Mouse (Mus musculus): ENCODE results near the gene Cox10.

Gene Cox10

GRCm38 (mm10) chr11:64000200-64000794 is 79.0 kb downstream of the Cox10 start:
- DNase-seq (ENCODE audit: low read depth in 2 of 2, low spot score in 2 of 2), result no peak

- DNase-seq (ENCODE audit: low read depth in 2 of 2, low spot score in 2 of 2), result no peak
These were observed 79.8 kb downstream of the Cox10 start for GRCm38 (mm10) chr11:63999431-63999830.

GRCm38 (mm10) chr11:63991958-63992357 is 87.3 kb downstream of the Cox10 start:
- peak; percentile 52 to 64 for DNase-seq (ENCODE audit: low read depth in 2 of 2, low spot score in 2 of 2)

GRCm38 (mm10) chr11:63990759-63991158 is 88.5 kb downstream of the Cox10 start:
- DNase-seq (ENCODE audit: low read depth in 2 of 2, low spot score in 2 of 2), result no peak

GRCm38 (mm10) chr11:63990311-63990710 is 89.0 kb downstream of the Cox10 start:
- no peak for DNase-seq (ENCODE audit: low read depth in 2 of 2, low spot score in 2 of 2)

- DNase-seq (ENCODE audit: low read depth in 2 of 2, low spot score in 2 of 2), result peak in 1 of 2 experiments; percentile 30
These were observed 90.0 kb downstream of the Cox10 start for GRCm38 (mm10) chr11:63988991-63989860.

- DNase-seq (ENCODE audit: low read depth in 2 of 2, low spot score in 2 of 2), result no peak
These were observed 91.1 kb downstream of the Cox10 start for GRCm38 (mm10) chr11:63988031-63988665.

- DNase-seq (ENCODE audit: low read depth in 2 of 2, low spot score in 2 of 2), result no peak
These were observed 92.6 kb downstream of the Cox10 start for GRCm38 (mm10) chr11:63986710-63987109.

- peak in 1 of 2 experiments; percentile 40 for DNase-seq (ENCODE audit: low read depth in 2 of 2, low spot score in 2 of 2)
These were observed 93.8 kb downstream of the Cox10 start for GRCm38 (mm10) chr11:63985481-63985880.

- peak; percentile 61 to 72 for DNase-seq (ENCODE audit: low read depth in 2 of 2, low spot score in 2 of 2)
These were observed 94.6 kb downstream of the Cox10 start for GRCm38 (mm10) chr11:63984622-63985168.

- DNase-seq (ENCODE audit: low read depth in 2 of 2, low spot score in 2 of 2), result no peak
These were observed 101.5 kb downstream of the Cox10 start for GRCm38 (mm10) chr11:63977741-63978140.

- no peak for DNase-seq (ENCODE audit: low read depth in 2 of 2, low spot score in 2 of 2)
These were observed 102.5 kb downstream of the Cox10 start for GRCm38 (mm10) chr11:63976775-63977174.

GRCm38 (mm10) chr11:63975260-63975899 is 103.9 kb downstream of the Cox10 start:
- peak in 1 of 2 experiments; percentile 34 for DNase-seq (ENCODE audit: low read depth in 2 of 2, low spot score in 2 of 2)

- no peak for DNase-seq (ENCODE audit: low read depth in 2 of 2, low spot score in 2 of 2)
These were observed 105.3 kb downstream of the Cox10 start for GRCm38 (mm10) chr11:63973973-63974372.

GRCm38 (mm10) chr11:63971462-63971861 is 107.8 kb downstream of the Cox10 start:
- no peak for DNase-seq (ENCODE audit: low read depth in 2 of 2, low spot score in 2 of 2)

GRCm38 (mm10) chr11:63970818-63971217 is 108.5 kb downstream of the Cox10 start:
- no peak for DNase-seq (ENCODE audit: low read depth in 2 of 2, low spot score in 2 of 2)

- no peak for DNase-seq (ENCODE audit: low read depth in 2 of 2, low spot score in 2 of 2)
These were observed 109.9 kb downstream of the Cox10 start for GRCm38 (mm10) chr11:63969205-63969910.

GRCm38 (mm10) chr11:63968388-63969035 is 110.8 kb downstream of the Cox10 start:
- no peak for DNase-seq (ENCODE audit: low read depth in 2 of 2, low spot score in 2 of 2)

GRCm38 (mm10) chr11:63967641-63968387 is 111.5 kb downstream of the Cox10 start:
- no peak for DNase-seq (ENCODE audit: low read depth in 2 of 2, low spot score in 2 of 2)

Data from CD8-positive naive resting alpha-beta T cell, adult 2 months (primary cell).